ENCODE assay signal across 34 mouse cellular contexts in the genomic region with DNA sequence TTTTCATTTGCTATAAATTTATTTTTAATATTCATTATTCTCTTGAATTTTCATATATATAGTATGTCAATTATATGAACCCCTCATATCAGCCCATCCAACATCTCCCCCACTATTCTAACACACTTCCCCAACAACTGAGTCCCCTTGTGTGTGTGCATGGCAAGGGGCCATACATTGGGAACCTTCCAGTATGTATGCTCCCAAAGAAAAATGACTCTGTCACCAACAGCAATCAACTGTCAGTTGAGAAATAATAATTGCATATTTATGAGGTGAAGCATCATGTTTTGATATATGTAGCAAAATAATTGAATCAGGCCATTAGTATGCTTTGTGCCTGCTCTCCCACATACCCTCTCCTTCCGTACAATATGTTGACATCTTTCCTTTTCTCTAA.
"Had no signal": no experiment of that assay in that cellular context is flagged by ENCODE, and none has a peak within 500 bp of the region (broad histone marks: within the 10 kb centered on the region; RNA-seq: fewer than 3 reads in every experiment).

No protein-coding gene starts in this region.

- H3K4me2 ChIP-seq: heart, embryonic 12.5 days; heart, embryonic 13.5 days; heart, embryonic 15.5 days; hindbrain, embryonic 12.5 days; hindbrain, embryonic 13.5 days; hindbrain, embryonic 14.5 days; hindbrain, embryonic 15.5 days; intestine, embryonic 15.5 days; kidney, embryonic 15.5 days had no signal

- H3K4me1 ChIP-seq: heart, embryonic 12.5 days; heart, embryonic 13.5 days; heart, embryonic 15.5 days; hindbrain, embryonic 10.5 days; hindbrain, embryonic 12.5 days; hindbrain, embryonic 13.5 days; hindbrain, embryonic 15.5 days; intestine, embryonic 15.5 days; kidney, embryonic 15.5 days had no signal

- H3K27ac ChIP-seq: heart, embryonic 13.5 days; heart, embryonic 15.5 days; hindbrain, embryonic 10.5 days; hindbrain, embryonic 12.5 days; hindbrain, embryonic 13.5 days; hindbrain, embryonic 14.5 days; hindbrain, embryonic 15.5 days; hindbrain, postnatal 0 days; intestine, embryonic 15.5 days; kidney, embryonic 15.5 days; kidney, postnatal 0 days; layer of hippocampus, adult 2 months; left cerebral cortex, adult 2 months had no signal

- ATAC-seq: hindbrain, embryonic 16.5 days; hindbrain, postnatal 0 days; inflammation-experienced regulatory T-cells, adult 6 months; intestine, embryonic 15.5 days; intestine, embryonic 16.5 days; intestine, postnatal 0 days had no signal

- H3K27me3 ChIP-seq: heart, embryonic 12.5 days; heart, embryonic 13.5 days; heart, embryonic 15.5 days; hindbrain, embryonic 12.5 days; hindbrain, embryonic 13.5 days; hindbrain, embryonic 15.5 days; intestine, embryonic 15.5 days; kidney, embryonic 15.5 days had no signal

- H3K9me3 ChIP-seq: heart, embryonic 13.5 days; heart, embryonic 15.5 days; hindbrain, embryonic 12.5 days; hindbrain, embryonic 13.5 days; hindbrain, embryonic 15.5 days; intestine, embryonic 15.5 days; kidney, embryonic 15.5 days had no signal

- H3K9ac ChIP-seq: heart, embryonic 12.5 days; heart, embryonic 13.5 days; heart, embryonic 15.5 days; hindbrain, embryonic 12.5 days; hindbrain, embryonic 13.5 days; hindbrain, embryonic 14.5 days; hindbrain, embryonic 15.5 days; intestine, embryonic 15.5 days; kidney, embryonic 15.5 days had no signal

- H3K36me3 ChIP-seq: heart, embryonic 12.5 days; heart, embryonic 13.5 days; heart, embryonic 15.5 days; hindbrain, embryonic 10.5 days; hindbrain, embryonic 12.5 days; hindbrain, embryonic 13.5 days; hindbrain, embryonic 15.5 days; intestine, embryonic 15.5 days; kidney, embryonic 15.5 days had no signal

- DNase-seq: heart, postnatal 10 days; heart, postnatal 14 days; heart, postnatal 36 days; heart, postnatal 4 days; kidney, adult 11 months; kidney, adult 18-20 months; kidney, adult 2 months; kidney, adult 8-10 months; kidney, adult 9 months; kidney, postnatal 10 days; kidney, postnatal 14 days; kidney, postnatal 25 days; kidney, postnatal 36 days; kidney, postnatal 4 days; layer of hippocampus, adult 9-11 months; layer of hippocampus, postnatal 36 days had no signal

- H3K4me3 ChIP-seq: heart, embryonic 12.5 days; heart, embryonic 13.5 days; heart, embryonic 15.5 days; hindbrain, embryonic 10.5 days; hindbrain, embryonic 12.5 days; hindbrain, embryonic 13.5 days; hindbrain, embryonic 15.5 days; intestine, embryonic 15.5 days; kidney, embryonic 15.5 days; layer of hippocampus, adult 2 months; left cerebral cortex, adult 2 months had no signal
